Mouse (Mus musculus): ENCODE results near the gene Gpr33.

The Gpr33 gene

DNA sequence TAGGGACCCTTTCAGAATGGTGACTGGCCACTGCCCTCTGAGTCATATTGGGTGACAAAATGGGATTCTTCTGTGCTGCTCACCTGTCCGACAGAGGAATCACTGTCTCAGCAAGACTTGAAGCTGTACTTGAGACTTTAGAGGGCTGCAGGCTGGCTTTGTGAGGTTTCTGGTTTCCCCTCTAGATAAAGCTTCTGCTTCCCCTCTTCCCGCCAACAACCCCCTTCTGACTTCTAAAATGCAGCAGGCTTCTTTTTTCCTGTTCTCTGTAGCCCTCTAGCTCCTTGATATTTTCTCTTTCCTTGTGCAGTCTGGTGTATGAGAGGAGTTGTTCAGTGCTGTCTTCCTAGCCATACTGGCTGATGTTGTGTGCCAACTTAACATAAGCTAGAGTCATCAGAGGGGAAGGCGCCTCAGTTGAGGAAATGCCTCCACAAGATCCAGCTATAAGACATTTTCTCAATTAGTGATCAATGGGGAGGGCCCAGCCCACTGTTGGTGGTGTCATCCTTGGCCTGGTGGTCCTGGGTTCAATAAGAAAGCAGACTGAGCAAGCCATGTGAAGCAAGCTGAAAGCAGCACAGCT is 42.6 kb downstream of the Gpr33 start:
- no peak for DNase-seq (ENCODE audit: extremely low spot score)

DNA sequence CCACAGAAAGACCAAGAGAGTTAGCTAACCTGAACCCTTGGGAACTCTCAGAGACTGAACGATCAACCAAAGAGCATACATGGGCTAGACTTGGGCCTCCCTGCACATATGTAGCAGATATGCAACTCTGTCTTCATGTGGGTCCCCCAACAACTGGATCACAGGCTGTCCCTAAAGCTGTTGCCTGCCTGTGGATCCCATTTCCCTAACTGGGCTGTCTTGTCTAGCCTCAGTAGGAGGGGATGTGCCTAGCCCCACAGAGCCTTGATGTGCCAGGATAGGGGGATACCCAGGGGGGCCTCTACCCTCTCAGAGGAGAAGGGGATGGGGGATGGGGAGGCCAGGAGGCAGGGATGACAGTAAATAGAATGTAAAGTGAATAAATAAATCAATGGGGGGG is 44.2 kb downstream of the Gpr33 start:
- no peak for DNase-seq (ENCODE audit: extremely low spot score)

DNA sequence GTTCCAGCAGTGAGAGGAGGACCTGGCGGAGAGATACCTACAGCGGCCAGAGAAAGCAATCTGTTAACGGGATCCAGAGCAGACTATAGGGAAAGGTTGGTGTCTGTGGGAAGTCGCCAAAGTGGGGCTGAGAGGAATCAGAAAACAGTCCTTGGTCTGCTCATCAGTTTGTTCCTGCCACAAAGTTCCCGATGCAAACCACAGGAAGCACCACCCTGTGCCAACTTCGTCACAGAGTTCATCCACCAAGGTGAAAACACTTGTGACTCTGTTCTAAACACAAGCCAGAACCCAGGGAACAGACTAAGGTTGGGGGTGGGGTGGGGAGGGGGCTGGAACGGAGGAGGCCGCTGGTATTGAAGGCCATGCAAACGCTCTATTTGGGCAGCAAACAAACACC is 51.3 kb downstream of the Gpr33 start:
- no peak for DNase-seq (ENCODE audit: extremely low spot score)

DNA sequence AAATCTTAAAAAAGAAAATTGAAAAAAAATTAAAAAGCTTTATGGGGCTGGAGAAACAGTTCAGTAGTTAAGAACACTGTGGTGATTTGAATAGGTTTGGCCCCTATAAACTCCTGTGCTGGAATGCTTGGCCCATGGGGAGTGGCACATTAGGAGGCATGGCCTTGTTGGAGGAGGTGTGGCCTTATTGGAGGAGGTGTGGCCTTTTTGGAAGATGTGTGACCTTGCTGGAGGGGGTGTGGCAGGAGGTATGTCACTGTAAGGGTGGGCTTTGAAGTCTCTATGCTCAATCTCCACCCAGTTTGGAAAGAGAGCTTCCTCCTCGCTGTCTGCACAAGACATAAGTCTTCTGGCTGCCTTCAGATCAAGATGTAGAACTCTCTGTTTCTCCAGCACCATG is 53.5 kb downstream of the Gpr33 start:
- no peak for DNase-seq (ENCODE audit: extremely low spot score)
